Mouse (Mus musculus) kidney, embryonic 14.5 days (tissue): ENCODE measurements around the gene Abhd16b. TPM values are rescaled to one million over a fixed set of nuclear protein-coding genes. Genes with fewer than 3 reads are reported as not detected.
A peak's percentile ranks its signal among the peaks of the same experiment; 100 is the strongest.

ENCODE experiments used
- ATAC-seq: fragments of 200-750 bp; cut with Nextera tagmentation; 2 replicates; pipeline ENCODE4 v1.8.0; 2017; ENCODE audit warnings: moderate number of reproducible peaks, mild to moderate bottlenecking, moderate TSS enrichment, moderate library complexity; ENCODE audit not compliant: low FRiP score, low TSS enrichment
- H3K27ac ChIP-seq: fragments of 300-500 bp; sonication (generic); 2 replicates; pipeline ENCODE4 v1.5.1; 2014; ENCODE audit warnings: low read depth, mild to moderate bottlenecking, low read length, moderate library complexity, mixed read lengths
- H3K27me3 ChIP-seq: fragments of 300-500 bp; sonication (generic); 2 replicates; pipeline ENCODE4 v1.6.1; 2014; ENCODE audit warnings: mild to moderate bottlenecking, low read length; ENCODE audit not compliant: control insufficient read depth, insufficient read depth
- H3K36me3 ChIP-seq: fragments of 300-500 bp; sonication (generic); 2 replicates; pipeline ENCODE4 v1.6.1; 2014; ENCODE audit warnings: low read length, mixed read lengths; ENCODE audit not compliant: control insufficient read depth, insufficient read depth
- H3K4me1 ChIP-seq: fragments of 300-500 bp; sonication (generic); 2 replicates; pipeline ENCODE4 v1.6.1; 2014; ENCODE audit warnings: low read length, mixed read lengths; ENCODE audit not compliant: control insufficient read depth, insufficient read depth
- H3K4me2 ChIP-seq: fragments of 300-500 bp; sonication (generic); replicated peaks from 2 replicates; pipeline ENCODE4 v1.6.1; 2014; ENCODE audit warnings: low read depth, mild to moderate bottlenecking, low read length
- H3K4me3 ChIP-seq: fragments of 300-500 bp; sonication (generic); 2 replicates; pipeline ENCODE4 v1.5.1; 2014; ENCODE audit warnings: mild to moderate bottlenecking, low read length
- H3K9ac ChIP-seq: fragments of 300-500 bp; sonication (generic); 2 replicates; pipeline ENCODE4 v1.6.1; 2014; ENCODE audit warnings: low read depth, mild to moderate bottlenecking, low read length, moderate library complexity
- H3K9me3 ChIP-seq: fragments of 300-500 bp; sonication (generic); 2 replicates; pipeline ENCODE4 v1.6.1; 2016; ENCODE audit warnings: low read length; ENCODE audit not compliant: control insufficient read depth
- WGBS: fragments of 180-500 bp; shearing (Covaris S2); extraction: QIAGEN DNeasy Blood & Tissue Kit; methylation state at CpG from one replicate; pipeline ENCODE4 v1.1.7; 2014; 5-methylcytosine and 5-hydroxymethylcytosine counted together
- polyA plus RNA-seq: library from polyadenylated mRNA; unstranded; fragments of >200 nt; fragmentation: Nextera tagmentation; extraction: Ambion mirVana; gene quantifications from 2 replicates; pipeline ENCODE4 v1.2.1, GENCODE M21; 2014

Abhd16b gene
- polyA plus RNA-seq, 1 experiment from 2014 or later = 0.19 TPM

DNA sequence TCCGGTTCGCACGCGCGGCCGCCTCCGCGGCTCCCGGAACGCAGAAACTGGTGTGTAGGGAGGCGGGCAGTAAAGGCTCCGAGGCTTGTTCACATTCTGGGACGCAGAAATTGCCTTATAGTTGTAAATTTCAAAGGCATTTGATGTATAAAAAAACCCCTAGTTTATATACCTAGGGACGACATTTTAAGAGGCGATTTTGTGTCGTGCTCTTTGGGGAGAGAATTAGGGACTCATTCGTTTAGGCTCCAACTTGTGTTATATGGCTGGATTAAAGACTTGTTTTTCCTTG is 27.9 kb downstream of the Abhd16b start:
- Histone ChIP-seq H3K27ac (peak overlapping the region; percentile 96), H3K9ac (peak overlapping the region; percentile 96), H3K27me3 (no peaks in the 10 kb centered on the region), H3K4me3 (peak overlapping the region; percentile 94), H3K4me1 (peaks cover 15% of the 10 kb centered on the region; the same call in 1 of the 2 replicates), H3K36me3 (peaks cover 27% of the 10 kb centered on the region), H3K4me2 (peak overlapping the region; percentile 64), H3K9me3 (no peaks in the 10 kb centered on the region)
- under 1% methylated on average over 17 of the region's 17 CpGs for WGBS
- no peak for ATAC-seq

DNA sequence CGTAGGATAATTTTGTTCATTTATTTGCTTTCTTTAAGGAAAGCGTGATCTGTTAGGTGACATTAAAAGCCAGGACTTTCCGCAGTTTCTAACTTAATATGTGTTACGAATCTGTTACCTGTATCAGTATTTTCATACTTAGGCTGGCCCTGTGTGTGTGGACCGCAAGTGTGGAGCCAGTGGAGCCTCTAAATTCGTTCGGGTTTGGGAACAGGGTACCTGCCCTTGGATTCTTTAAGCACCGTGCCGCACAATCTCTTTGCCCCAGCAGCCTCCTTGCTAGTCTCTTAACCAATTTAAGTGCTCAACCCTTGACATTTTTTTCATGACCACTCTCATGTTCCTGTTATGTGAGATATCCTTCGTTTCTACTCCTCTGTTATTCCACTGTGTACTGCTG is 28.5 kb downstream of the Abhd16b start:
- peaks cover 21% of the 10 kb centered on the region for H3K36me3 ChIP-seq
- H3K4me1 ChIP-seq = peaks cover 15% of the 10 kb centered on the region; the same call in 1 of the 2 replicates
- 37% methylated on average over 10 of the region's 10 CpGs for WGBS
- peak overlapping the region; percentile 64 for H3K4me2 ChIP-seq
- peak overlapping the region; percentile 96 for H3K9ac ChIP-seq
- peak overlapping the region; percentile 94 for H3K4me3 ChIP-seq
- H3K9me3 ChIP-seq = no peaks in the 10 kb centered on the region
- H3K27me3 ChIP-seq = no peaks in the 10 kb centered on the region
- ATAC-seq = no peak
- no peak overlapping the region for H3K27ac ChIP-seq

DNA sequence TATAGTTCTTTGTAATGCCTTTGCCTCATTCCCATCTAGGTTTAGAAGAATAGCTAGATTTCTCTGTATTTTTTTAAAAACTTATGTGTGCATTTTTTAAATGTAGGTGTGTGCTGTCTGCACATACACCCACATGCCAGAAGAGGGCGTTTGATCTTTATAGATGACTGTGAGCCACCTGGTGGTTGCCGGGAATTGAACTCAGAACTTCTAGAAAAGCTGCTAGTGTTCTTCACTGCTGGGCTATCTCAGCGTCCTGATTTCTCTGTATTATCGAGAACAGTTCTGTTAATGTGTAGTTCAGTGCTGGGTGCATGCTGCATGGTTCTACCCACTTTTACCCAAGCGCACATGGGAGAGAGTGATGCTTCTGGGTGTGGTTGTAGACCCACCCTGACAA is 29.8 kb downstream of the Abhd16b start:
- no peaks in the 10 kb centered on the region for H3K9me3 ChIP-seq
- WGBS = 74% methylated on average over 5 of the region's 5 CpGs
- H3K4me1 ChIP-seq = peaks cover 15% of the 10 kb centered on the region; the same call in 1 of the 2 replicates
- H3K27ac ChIP-seq = no peak overlapping the region
- H3K4me2 ChIP-seq = no peak overlapping the region
- ATAC-seq = no peak
- H3K9ac ChIP-seq = no peak overlapping the region
- H3K27me3 ChIP-seq = no peaks in the 10 kb centered on the region
- peaks cover 9% of the 10 kb centered on the region; the same call in 1 of the 2 replicates for H3K36me3 ChIP-seq
- H3K4me3 ChIP-seq = no peak overlapping the region

DNA sequence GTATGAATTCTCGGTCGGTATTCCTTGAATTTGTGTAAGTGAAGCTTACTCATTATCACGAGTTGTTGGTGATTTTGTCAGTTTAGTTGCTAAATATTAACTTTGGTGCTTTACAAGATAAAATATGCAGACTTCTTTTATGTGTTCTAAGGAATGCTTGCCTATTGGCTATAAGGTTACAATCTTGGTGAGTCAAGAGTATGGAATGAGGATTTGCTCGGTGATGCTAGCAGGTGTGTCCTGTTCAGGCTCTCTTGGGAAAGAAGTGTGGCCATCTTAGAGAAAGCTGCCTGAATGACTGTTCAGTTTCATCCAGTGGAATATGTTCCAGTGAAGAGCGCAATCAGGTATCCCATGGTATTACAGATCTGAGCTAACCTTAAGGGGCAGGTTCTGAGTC is 32.5 kb downstream of the Abhd16b start:
- no peak overlapping the region for H3K27ac ChIP-seq
- WGBS = 72% methylated on average over 5 of the region's 5 CpGs
- H3K4me3 ChIP-seq = no peak overlapping the region
- peaks cover 4% of the 10 kb centered on the region; the same call in 1 of the 2 replicates for H3K36me3 ChIP-seq
- H3K4me1 ChIP-seq = peaks cover 15% of the 10 kb centered on the region; the same call in 1 of the 2 replicates
- peaks cover under 1% of the 10 kb centered on the region; the same call in 1 of the 2 replicates for H3K9me3 ChIP-seq
- no peak for ATAC-seq
- no peaks in the 10 kb centered on the region for H3K27me3 ChIP-seq
- no peak overlapping the region for H3K9ac ChIP-seq
- no peak overlapping the region for H3K4me2 ChIP-seq

DNA sequence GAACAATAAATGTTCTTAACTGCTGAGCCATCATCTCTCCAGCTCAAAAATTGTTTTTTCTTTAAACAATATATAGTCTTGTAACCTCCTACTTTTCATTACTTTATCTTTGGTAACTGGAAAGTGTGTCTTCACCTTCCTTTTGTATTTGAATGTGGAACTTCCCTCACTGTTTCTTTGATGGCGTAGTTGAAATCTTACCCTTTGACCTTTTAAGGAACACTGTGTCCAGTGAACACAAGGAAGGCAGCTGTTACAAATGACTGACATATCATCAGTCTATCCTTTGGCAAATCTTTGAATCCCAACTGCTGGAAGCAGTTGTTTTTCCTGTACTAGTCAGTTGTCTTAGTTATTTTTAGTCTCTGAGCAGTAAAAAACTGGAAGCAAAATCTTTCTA is 36.1 kb downstream of the Abhd16b start:
- ATAC-seq = no peak
- H3K4me2 ChIP-seq = no peak overlapping the region
- no peak overlapping the region for H3K4me3 ChIP-seq
- no peak overlapping the region for H3K27ac ChIP-seq
- H3K27me3 ChIP-seq = no peaks in the 10 kb centered on the region
- peaks cover 6% of the 10 kb centered on the region; the same call in 1 of the 2 replicates for H3K9me3 ChIP-seq
- H3K36me3 ChIP-seq = no peaks in the 10 kb centered on the region; the same call in 1 of the 2 replicates
- no peaks in the 10 kb centered on the region for H3K4me1 ChIP-seq
- no peak overlapping the region for H3K9ac ChIP-seq
- WGBS = 91% methylated on average over 1 of the region's 1 CpGs

DNA sequence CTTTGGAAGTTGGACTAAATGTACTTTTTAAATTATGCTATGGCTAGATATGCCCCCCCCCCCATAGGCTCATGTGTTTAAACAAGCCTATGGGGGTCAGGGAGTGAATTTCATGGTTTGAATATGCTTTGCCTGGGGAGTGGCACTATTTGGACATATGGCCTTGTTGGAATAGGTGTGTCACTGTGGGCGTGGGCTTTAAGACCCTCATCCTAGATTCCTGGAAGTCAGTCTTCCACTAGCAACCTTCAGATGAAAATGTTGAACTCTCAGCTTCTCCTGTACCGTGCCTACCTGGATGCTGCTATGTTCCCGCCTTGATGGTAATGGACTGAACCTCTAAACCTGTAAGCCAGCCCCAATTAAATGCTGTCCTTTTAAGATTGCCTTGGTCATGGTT is 39.6 kb downstream of the Abhd16b start:
- Histone ChIP-seq H3K9me3 (peaks cover 6% of the 10 kb centered on the region; the same call in 1 of the 2 replicates), H3K4me1 (no peaks in the 10 kb centered on the region), H3K9ac (no peak overlapping the region), H3K4me2 (no peak overlapping the region), H3K4me3 (no peak overlapping the region), H3K27me3 (no peaks in the 10 kb centered on the region), H3K36me3 (no peaks in the 10 kb centered on the region; the same call in 1 of the 2 replicates), H3K27ac (no peak overlapping the region)
- 98% methylated on average over 3 of the region's 3 CpGs for WGBS
- no peak for ATAC-seq

DNA sequence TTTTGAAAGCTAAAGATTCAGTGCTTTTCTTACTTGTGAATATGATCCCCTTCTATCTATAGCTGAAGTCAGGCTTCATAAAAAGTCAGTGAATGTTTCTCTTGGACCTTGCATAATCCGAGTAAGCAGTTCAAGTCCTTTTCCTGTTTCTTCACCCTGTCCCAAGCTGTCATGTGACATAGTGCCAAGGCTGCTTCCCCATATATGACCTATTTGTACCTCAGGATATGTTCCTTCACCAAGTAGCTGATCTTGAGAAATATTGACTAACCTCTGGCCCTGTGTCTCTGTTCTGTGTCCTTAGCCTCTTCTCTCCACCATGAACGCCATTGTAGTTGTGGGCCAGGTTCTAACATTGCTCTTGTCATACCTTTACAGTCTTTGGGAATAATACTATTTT is 43.4 kb downstream of the Abhd16b start:
- Histone ChIP-seq H3K36me3 (peaks cover 5% of the 10 kb centered on the region; the same call in 1 of the 2 replicates), H3K27ac (no peak overlapping the region), H3K4me3 (no peak overlapping the region), H3K4me2 (no peak overlapping the region), H3K9ac (no peak overlapping the region), H3K9me3 (no peaks in the 10 kb centered on the region), H3K4me1 (no peaks in the 10 kb centered on the region), H3K27me3 (no peaks in the 10 kb centered on the region)
- WGBS = 83% methylated on average over 2 of the region's 2 CpGs
- ATAC-seq = no peak

DNA sequence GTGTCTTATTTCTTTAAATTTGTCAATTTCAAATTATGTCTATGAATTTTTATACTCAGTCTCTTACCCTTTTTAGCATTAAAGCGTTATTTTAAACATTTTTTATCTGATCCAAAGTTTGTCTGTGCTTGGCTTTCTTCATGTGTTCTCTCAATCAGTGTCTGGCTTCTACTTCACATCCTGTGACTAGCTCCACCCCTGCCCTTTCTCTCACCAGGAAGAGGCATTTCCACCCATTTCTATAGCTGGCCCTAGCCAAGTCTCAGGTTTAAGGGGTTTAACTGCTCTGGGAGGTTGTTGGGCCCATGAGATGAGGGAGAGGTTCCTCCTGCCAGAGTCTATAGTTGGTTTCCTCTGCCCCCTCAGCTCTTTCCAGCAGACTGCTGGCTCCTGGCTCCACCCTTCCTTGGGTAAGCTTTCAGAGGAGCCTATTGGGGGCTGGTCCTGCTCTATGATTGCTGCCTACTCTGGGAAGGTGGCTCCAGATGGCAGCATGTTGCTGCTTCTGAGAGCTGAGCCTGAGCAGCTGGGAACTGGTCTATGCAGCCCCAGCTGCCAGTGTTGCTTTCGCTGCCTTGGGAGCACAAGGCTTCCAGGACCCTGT is 44.5 kb downstream of the Abhd16b start:
- H3K4me2 ChIP-seq = no peak overlapping the region
- H3K27ac ChIP-seq = peak overlapping the region; percentile 11; the same call in 1 of the 2 replicates
- H3K4me3 ChIP-seq = no peak overlapping the region
- WGBS = 86% methylated on average over 2 of the region's 2 CpGs
- H3K4me1 ChIP-seq = no peaks in the 10 kb centered on the region
- H3K27me3 ChIP-seq = no peaks in the 10 kb centered on the region
- H3K36me3 ChIP-seq = peaks cover 5% of the 10 kb centered on the region; the same call in 1 of the 2 replicates
- peak; percentile 39; the same call in 1 of the 2 replicates for ATAC-seq
- no peaks in the 10 kb centered on the region for H3K9me3 ChIP-seq
- no peak overlapping the region for H3K9ac ChIP-seq

DNA sequence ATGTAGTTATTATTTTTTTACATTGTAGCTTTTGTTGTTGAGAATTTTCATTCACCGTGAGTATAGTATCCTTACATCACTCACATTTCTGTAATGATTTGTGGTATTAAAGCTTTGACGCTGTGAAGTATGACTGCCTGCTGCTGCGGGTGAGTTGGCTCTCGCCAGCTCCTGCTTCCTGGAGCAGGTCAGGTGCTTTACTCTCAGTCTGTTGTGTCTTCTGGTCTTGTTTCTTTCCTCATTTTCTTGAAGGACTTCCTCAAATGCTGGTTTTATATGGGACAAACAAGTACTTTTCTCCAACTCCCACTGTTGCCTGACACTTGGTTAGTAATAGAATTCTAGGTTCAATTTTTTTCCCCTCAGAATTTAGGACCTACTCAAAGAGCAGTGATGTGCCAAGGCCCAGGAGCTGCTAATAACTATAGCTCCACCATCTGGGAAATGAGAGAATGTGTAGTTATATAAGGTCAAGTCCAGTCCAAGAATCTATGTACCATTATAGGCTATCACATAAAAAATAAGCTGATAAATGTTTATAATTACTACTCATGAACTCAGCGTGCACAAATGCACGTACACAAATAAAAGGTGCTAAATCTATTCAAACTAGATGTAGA is 48.9 kb downstream of the Abhd16b start:
- Histone ChIP-seq H3K27ac (no peak overlapping the region), H3K9me3 (no peaks in the 10 kb centered on the region), H3K4me3 (no peak overlapping the region), H3K27me3 (no peaks in the 10 kb centered on the region), H3K4me2 (no peak overlapping the region), H3K36me3 (peaks cover 12% of the 10 kb centered on the region), H3K9ac (no peak overlapping the region), H3K4me1 (no peaks in the 10 kb centered on the region)
- 93% methylated on average over 6 of the region's 6 CpGs for WGBS
- ATAC-seq = no peak
